Mouse (Mus musculus): Measurements from ENCODE around the gene Wfs1. TPM values are rescaled to one million over a fixed set of nuclear protein-coding genes. Genes with fewer than 3 reads are reported as not detected.
A peak's percentile ranks its signal among the peaks of the same experiment; 100 is the strongest.

Gene Wfs1
- polyA plus RNA-seq, 1 experiment, result 8.5 TPM

GRCm38 (mm10) chr5:36988124-36988780, 753 bp downstream of the Wfs1 start:
- H3K27ac ChIP-seq (ENCODE audit: control insufficient read depth, insufficient read depth, low read length), result no peak overlapping the region
- H3K4me3 ChIP-seq (ENCODE audit: control insufficient read depth, insufficient read depth, low read length), result peak overlapping the region; percentile 61
- no peak for DNase-seq
- H3K27me3 ChIP-seq (ENCODE audit: control insufficient read depth, insufficient read depth, low read length), result no peaks in the 10 kb centered on the region
- TF ChIP-seq CTCF (IDR thresholded peaks at IDR 0.05; ENCODE audit: borderline replicate concordance, control insufficient read depth, extremely low read depth, insufficient read depth, low read length, poor library complexity) (no peak), POLR2A (IDR thresholded peaks at IDR 0.05; ENCODE audit: control insufficient read depth, extremely low read depth, insufficient read depth, low read length, poor library complexity) (no peak)
- H3K36me3 ChIP-seq (ENCODE audit: control insufficient read depth, insufficient read depth, low read length), result no peaks in the 10 kb centered on the region
- H3K4me1 ChIP-seq (replicated peaks; ENCODE audit: control insufficient read depth, insufficient read depth, low read length), result peaks cover 15% of the 10 kb centered on the region
- WGBS, result 18% methylated on average over 24 of the region's 24 CpGs

DNA sequence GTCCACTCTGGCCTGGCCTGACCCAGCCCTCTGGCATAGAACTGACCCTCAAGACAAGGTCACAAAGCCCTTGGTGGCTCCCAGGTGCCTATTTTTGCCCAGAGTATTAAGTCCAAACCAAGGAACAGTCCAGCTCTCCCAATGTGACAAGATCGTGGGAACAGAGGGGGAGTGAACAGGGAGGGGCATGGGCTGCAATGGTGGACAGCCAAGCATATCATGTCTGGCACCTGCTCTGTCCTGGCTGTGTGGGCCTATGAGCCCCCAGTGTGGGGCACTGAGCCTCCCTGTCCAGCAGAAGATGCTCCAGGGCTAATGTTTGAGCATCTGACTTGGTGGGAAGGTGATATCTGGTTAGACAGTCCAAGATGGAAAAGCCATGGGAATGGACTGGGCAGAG, 2.4 kb downstream of the Wfs1 start:
- no peak for TF ChIP-seq POLR2A (IDR thresholded peaks at IDR 0.05; ENCODE audit: control insufficient read depth, extremely low read depth, insufficient read depth, low read length, poor library complexity)
- TF ChIP-seq CTCF (IDR thresholded peaks at IDR 0.05; ENCODE audit: borderline replicate concordance, control insufficient read depth, extremely low read depth, insufficient read depth, low read length, poor library complexity), result no peak
- H3K27me3 ChIP-seq (ENCODE audit: control insufficient read depth, insufficient read depth, low read length), result no peaks in the 10 kb centered on the region
- no peak overlapping the region for H3K27ac ChIP-seq (ENCODE audit: control insufficient read depth, insufficient read depth, low read length)
- H3K36me3 ChIP-seq (ENCODE audit: control insufficient read depth, insufficient read depth, low read length), result no peaks in the 10 kb centered on the region
- DNase-seq, result no peak
- peaks cover 12% of the 10 kb centered on the region for H3K4me1 ChIP-seq (replicated peaks; ENCODE audit: control insufficient read depth, insufficient read depth, low read length)
- no peak overlapping the region for H3K4me3 ChIP-seq (ENCODE audit: control insufficient read depth, insufficient read depth, low read length)
- 90% methylated on average over 1 of the region's 1 CpGs for WGBS

- Histone ChIP-seq H3K27me3 (ENCODE audit: control insufficient read depth, insufficient read depth, low read length) (no peaks in the 10 kb centered on the region), H3K27ac (ENCODE audit: control insufficient read depth, insufficient read depth, low read length) (no peak overlapping the region), H3K4me1 (replicated peaks; ENCODE audit: control insufficient read depth, insufficient read depth, low read length) (peaks cover 25% of the 10 kb centered on the region), H3K36me3 (ENCODE audit: control insufficient read depth, insufficient read depth, low read length) (no peaks in the 10 kb centered on the region), H3K4me3 (ENCODE audit: control insufficient read depth, insufficient read depth, low read length) (no peak overlapping the region)
- TF ChIP-seq CTCF (IDR thresholded peaks at IDR 0.05; ENCODE audit: borderline replicate concordance, control insufficient read depth, extremely low read depth, insufficient read depth, low read length, poor library complexity) (no peak), POLR2A (IDR thresholded peaks at IDR 0.05; ENCODE audit: control insufficient read depth, extremely low read depth, insufficient read depth, low read length, poor library complexity) (no peak)
- DNase-seq, result no peak
- WGBS, result 95% methylated on average over 4 of the region's 4 CpGs
These were observed 6.7 kb downstream of the Wfs1 start for GRCm38 (mm10) chr5:36982271-36982670.

DNA sequence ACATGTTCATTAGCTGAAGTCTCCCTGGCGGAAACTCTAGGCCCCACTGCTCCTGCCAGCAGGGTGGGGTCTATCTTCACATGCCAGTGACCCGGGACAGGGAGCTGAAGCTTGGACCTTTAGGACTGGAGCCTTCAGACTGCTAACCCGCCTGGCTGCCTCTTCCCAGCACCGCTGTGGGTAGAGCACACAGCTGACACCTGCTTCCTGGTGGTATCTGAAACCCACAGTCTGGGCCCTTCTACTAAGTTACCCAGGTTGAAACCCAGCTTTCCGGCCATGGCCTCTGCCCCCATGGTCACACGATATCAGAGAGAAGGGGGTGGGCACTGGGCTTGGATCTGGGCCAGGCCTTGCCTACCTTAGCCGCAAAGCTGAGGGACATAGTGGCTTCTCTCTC, 9.4 kb downstream of the Wfs1 start:
- peak; percentile 62 for DNase-seq

GRCm38 (mm10) chr5:36979001-36979400, 10.0 kb downstream of the Wfs1 start:
- WGBS, result 45% methylated on average over 8 of the region's 8 CpGs
- Histone ChIP-seq H3K4me1 (replicated peaks; ENCODE audit: control insufficient read depth, insufficient read depth, low read length) (peaks cover 25% of the 10 kb centered on the region), H3K27ac (ENCODE audit: control insufficient read depth, insufficient read depth, low read length) (peak overlapping the region; percentile 65), H3K36me3 (ENCODE audit: control insufficient read depth, insufficient read depth, low read length) (no peaks in the 10 kb centered on the region), H3K4me3 (ENCODE audit: control insufficient read depth, insufficient read depth, low read length) (no peak overlapping the region), H3K27me3 (ENCODE audit: control insufficient read depth, insufficient read depth, low read length) (no peaks in the 10 kb centered on the region)
- no peak for DNase-seq
- TF ChIP-seq CTCF (IDR thresholded peaks at IDR 0.05; ENCODE audit: borderline replicate concordance, control insufficient read depth, extremely low read depth, insufficient read depth, low read length, poor library complexity), result no peak
- TF ChIP-seq POLR2A (IDR thresholded peaks at IDR 0.05; ENCODE audit: control insufficient read depth, extremely low read depth, insufficient read depth, low read length, poor library complexity), result no peak

More for the DNA sequence above, 9.4 kb downstream of the Wfs1 start:
- no peaks in the 10 kb centered on the region for H3K27me3 ChIP-seq (ENCODE audit: control insufficient read depth, insufficient read depth, low read length)
- H3K36me3 ChIP-seq (ENCODE audit: control insufficient read depth, insufficient read depth, low read length), result no peaks in the 10 kb centered on the region
- peak overlapping the region; percentile 65 for H3K27ac ChIP-seq (ENCODE audit: control insufficient read depth, insufficient read depth, low read length)
- H3K4me1 ChIP-seq (replicated peaks; ENCODE audit: control insufficient read depth, insufficient read depth, low read length), result peaks cover 25% of the 10 kb centered on the region
- 6% methylated on average over 7 of the region's 7 CpGs for WGBS
- TF ChIP-seq CTCF (IDR thresholded peaks at IDR 0.05; ENCODE audit: borderline replicate concordance, control insufficient read depth, extremely low read depth, insufficient read depth, low read length, poor library complexity) (no peak), POLR2A (IDR thresholded peaks at IDR 0.05; ENCODE audit: control insufficient read depth, extremely low read depth, insufficient read depth, low read length, poor library complexity) (peak; percentile 24; the same call in 1 of the 2 replicates)
- no peak overlapping the region for H3K4me3 ChIP-seq (ENCODE audit: control insufficient read depth, insufficient read depth, low read length)

- Histone ChIP-seq H3K4me1 (replicated peaks; ENCODE audit: control insufficient read depth, insufficient read depth, low read length) (peaks cover 25% of the 10 kb centered on the region), H3K27ac (ENCODE audit: control insufficient read depth, insufficient read depth, low read length) (no peak overlapping the region), H3K4me3 (ENCODE audit: control insufficient read depth, insufficient read depth, low read length) (no peak overlapping the region), H3K27me3 (ENCODE audit: control insufficient read depth, insufficient read depth, low read length) (no peaks in the 10 kb centered on the region), H3K36me3 (ENCODE audit: control insufficient read depth, insufficient read depth, low read length) (no peaks in the 10 kb centered on the region)
- 92% methylated on average over 9 of the region's 9 CpGs for WGBS
- no peak for TF ChIP-seq CTCF (IDR thresholded peaks at IDR 0.05; ENCODE audit: borderline replicate concordance, control insufficient read depth, extremely low read depth, insufficient read depth, low read length, poor library complexity)
- no peak for TF ChIP-seq POLR2A (IDR thresholded peaks at IDR 0.05; ENCODE audit: control insufficient read depth, extremely low read depth, insufficient read depth, low read length, poor library complexity)
- no peak for DNase-seq
These were observed 11.2 kb downstream of the Wfs1 start for GRCm38 (mm10) chr5:36977809-36978208.
